Mouse (Mus musculus): ENCODE measurements at regions not wholly inside any gene's neighbourhood (a gene's known extent, or its start where the extent isn't known, plus 50 kb on each side); places are given as distances from the start of the nearest gene placed in this dataset.

DNA sequence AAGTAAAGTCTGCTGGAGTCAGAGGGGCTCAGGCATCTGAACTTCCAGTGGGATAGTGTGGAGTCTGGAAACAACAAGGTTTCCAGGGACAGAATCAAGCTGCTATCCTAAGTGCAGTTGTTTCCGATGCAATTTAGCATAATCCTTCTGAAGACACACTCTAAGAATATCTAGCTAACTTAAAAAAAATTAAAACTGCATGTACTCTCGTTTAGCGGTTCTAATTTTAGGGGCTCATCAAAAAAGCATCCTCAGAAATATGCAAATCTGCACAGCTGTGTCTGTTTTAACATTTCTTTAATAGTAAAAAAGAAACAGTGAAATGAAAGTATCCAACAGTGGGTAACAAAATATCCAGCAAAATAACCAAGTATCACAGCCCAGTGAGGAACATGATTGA, 64.5 kb upstream of the 1700020N01Rik start:
- TF ChIP-seq JUND (conservative IDR thresholded peaks at IDR 0.05; ENCODE audit: low read depth, low read length) (no peak), RAD21 (IDR thresholded peaks at IDR 0.05; ENCODE audit: low read depth, low read length) (no peak), IRF4 (IDR thresholded peaks at IDR 0.05; ENCODE audit: low read depth, low read length) (no peak), POLR2A (IDR thresholded peaks at IDR 0.05; ENCODE audit: low read depth, low read length) (no peak), MAFK (IDR thresholded peaks at IDR 0.05; ENCODE audit: insufficient replicate concordance, low read length) (no peak), EP300 (IDR thresholded peaks at IDR 0.05; ENCODE audit: low read length) (no peak), CTCF (conservative IDR thresholded peaks at IDR 0.05 in 1 of 2, IDR thresholded peaks at IDR 0.05 in 1 of 2; ENCODE audit: low read depth in 2 of 2, low read length in 2 of 2) (no peak), ZNF384 (IDR thresholded peaks at IDR 0.05; ENCODE audit: low read depth, low read length) (no peak), CHD1 (IDR thresholded peaks at IDR 0.05; ENCODE audit: low read depth, low read length) (no peak), MAX (IDR thresholded peaks at IDR 0.05; ENCODE audit: low read length) (no peak), KAT2A (IDR thresholded peaks at IDR 0.05; ENCODE audit: insufficient replicate concordance, low read length) (no peak)

Data from CH12.LX (cell line).